Mouse (Mus musculus): Measurements from ENCODE around the gene Gm28269.

Gm28269 gene

DNA sequence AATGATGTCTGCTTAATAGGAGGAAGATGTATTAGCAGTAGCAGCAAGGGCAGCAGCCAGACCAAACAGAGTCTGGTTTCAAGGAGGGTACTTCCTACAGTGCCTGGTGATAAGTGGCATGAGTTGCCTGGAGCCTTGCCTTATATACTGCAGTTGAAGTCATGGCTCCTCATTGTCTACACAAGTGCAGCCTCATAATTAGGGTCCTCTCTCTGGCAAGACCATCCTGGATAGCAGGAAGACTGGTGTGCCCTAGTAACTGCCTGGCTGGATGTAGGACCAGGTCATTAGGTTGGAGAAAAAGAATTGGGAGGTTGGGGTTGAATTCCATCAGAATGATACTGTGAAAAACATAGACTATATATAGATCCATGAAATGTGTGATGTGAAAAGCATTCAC, at the start of gene Gm28269:
Gene Gm28269, minus strand, starts transcription at position 101 of the 400 bp plus-strand sequence.
- DNase-seq = no peak

GRCm38 (mm10) chrX:21716885-21717284, 28.0 kb downstream of the Gm28269 start:
- no peak for DNase-seq

GRCm38 (mm10) chrX:21715293-21715692, 29.6 kb downstream of the Gm28269 start:
- no peak for DNase-seq

DNA sequence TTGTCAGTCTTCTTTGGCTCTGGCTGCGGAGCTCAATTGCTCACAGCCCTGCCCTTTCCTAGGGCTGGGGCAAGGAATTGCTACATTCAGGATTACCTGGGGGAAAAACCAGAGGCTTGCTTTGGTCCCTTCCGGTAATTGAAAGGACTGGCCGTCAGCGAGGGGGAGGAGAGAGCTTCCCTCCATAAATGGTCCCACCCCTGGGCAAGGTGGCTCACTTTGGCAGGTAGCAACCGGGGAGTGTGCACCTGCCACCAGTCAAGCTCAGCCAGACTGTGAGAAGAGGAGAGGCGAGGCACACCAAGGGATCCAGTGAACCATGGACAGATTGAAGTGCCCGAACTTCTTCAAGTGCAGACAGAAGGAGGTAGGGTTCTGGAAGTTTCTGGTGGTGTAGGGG, 30.1 kb downstream of the Gm28269 start, which contains the start of gene Slc6a14:
Gene Slc6a14, plus strand, starts transcription at position 68 of the 400 bp plus-strand sequence.
- no peak for DNase-seq

DNA sequence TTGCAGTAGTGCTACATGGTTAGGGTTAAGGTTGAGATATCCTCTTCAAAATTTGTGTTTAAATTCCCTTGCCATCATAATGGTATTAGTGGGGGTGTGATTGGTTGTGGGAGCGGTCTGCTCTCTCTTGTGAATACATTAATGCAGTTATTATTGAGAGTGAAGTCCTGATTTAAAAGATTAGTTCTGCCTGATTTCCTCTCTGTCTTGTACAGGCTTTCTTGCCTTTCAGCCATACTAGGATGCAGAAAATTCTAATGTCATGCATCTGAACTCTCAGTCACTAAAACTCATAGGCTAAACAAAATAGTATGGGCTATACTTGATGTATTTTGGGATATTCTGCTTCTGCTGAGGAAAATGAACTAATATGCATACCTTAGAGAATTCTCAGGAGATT, 40.4 kb downstream of the Gm28269 start:
- DNase-seq = no peak

DNA sequence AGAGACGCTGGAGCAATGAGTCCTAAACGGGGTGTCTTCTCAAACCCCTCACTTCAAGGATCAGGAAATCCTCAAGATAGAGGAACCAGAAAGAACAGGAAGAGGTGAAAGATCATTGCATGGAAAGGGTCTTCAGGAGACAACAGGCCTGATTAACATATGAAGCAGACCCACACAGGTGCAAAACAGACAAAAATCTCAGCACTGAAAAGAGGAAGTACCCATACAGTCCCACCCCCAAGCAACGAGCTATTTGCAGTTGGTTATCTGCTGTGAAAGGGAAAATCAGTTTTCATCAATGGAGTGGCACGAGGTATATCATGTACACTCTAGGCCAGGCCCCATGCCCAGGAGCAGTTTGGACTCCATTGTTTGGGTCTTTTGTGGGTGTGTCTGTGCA, 43.3 kb downstream of the Gm28269 start:
- no peak for DNase-seq

GRCm38 (mm10) chrX:21695687-21696086, 49.2 kb downstream of the Gm28269 start:
- DNase-seq = no peak

GRCm38 (mm10) chrX:21695220-21695619, 49.7 kb downstream of the Gm28269 start:
- no peak for DNase-seq
